Mouse (Mus musculus) lung, adult 18-20 months (tissue): ENCODE measurements around the gene Atp5f1.
"Not testable (repeated sequence)": the region's sequence is repeated elsewhere in the genome, so short reads cannot be mapped to it uniquely, and the experiment has no call there.

Experiments
- DNase-seq, 2 experiments: peaks; one replicate each; pipeline ENCODE4 v3.0.0; 2022; ENCODE audit warnings: mixed read lengths in 2 of 2

Gene Atp5f1

GRCm38 (mm10) chr3:105929821-105930220 is 30.1 kb downstream of the Atp5f1 start:
- DNase-seq: no peak

DNA sequence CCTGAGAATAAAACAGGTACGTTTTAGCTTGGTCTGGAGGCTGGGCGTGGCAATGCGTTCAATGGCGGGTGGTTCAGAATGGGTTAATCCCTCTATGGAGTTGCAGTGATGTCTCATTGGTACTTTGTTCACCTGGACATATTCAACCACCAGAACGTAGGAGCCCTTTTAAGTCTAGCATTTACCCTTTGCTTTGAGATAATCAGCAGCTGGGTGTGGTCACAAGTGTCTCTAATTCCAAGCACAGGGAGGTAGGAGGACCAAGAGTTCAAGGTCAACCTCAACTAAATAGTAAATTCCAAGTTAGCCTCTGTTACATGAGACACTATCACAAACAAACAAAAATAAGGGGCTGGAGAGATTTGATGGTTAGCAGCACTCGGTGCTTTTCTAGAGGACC is 31.1 kb downstream of the Atp5f1 start:
- no peak for DNase-seq

DNA sequence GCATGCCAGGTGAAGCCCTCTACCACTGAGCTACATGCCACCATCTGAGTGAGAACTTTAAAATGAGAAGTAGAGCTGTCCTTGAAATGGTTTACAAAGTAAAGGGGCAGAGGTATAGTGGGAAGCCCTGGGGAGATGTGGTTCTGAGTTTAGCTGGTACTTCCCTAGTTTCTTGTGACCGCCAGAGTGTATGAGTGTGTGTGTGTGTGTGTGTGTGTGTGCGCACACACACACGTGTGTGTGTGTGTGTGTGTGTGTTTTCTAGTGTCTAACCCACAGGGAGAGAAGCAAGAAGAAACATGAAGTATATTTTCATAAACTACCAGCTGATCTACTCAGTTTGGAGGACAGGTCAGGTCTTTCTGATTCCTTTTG is 31.7 kb downstream of the Atp5f1 start:
- DNase-seq: no peak

DNA sequence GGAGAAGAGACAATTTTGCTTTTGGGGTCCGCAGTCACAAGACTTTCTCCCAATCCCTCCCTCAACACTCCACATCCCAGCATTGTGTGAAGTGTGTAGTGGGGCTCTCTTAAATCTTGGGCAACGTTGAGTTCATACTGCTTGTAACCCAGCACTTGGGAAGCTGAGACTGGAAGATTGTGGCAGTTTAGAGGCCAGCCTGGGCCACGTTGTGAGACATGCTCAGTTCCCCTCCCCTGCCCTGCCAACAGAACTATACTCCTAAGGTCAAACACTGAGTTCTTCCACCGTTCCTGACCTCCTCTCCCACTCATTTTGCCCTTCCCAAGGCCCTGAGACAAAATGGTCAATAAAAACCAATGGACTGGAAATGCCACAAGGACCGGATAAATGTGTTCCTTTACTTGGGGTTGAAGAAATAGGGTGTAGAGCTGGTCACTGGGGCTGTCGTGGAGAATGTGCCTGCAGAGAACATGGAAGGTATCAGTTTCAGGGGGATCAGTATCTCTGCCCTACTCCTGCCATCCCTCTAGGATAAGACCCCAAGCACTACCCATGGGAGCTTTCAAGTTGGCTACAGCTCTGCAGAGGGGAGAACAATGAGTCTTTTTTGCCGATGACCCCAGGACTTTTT is 32.2 kb downstream of the Atp5f1 start:
- DNase-seq: no peak

GRCm38 (mm10) chr3:105924616-105925015 is 35.3 kb downstream of the Atp5f1 start:
- no peak for DNase-seq

- DNase-seq: no peak
These were observed 37.9 kb downstream of the Atp5f1 start for GRCm38 (mm10) chr3:105921959-105922358.

- DNase-seq: not testable (repeated sequence)
These were observed 39.2 kb downstream of the Atp5f1 start for GRCm38 (mm10) chr3:105920743-105921142.

GRCm38 (mm10) chr3:105918355-105918745 is 41.5 kb downstream of the Atp5f1 start:
- DNase-seq: no peak

- no peak for DNase-seq
These were observed 42.1 kb downstream of the Atp5f1 start for GRCm38 (mm10) chr3:105917656-105918354.

DNA sequence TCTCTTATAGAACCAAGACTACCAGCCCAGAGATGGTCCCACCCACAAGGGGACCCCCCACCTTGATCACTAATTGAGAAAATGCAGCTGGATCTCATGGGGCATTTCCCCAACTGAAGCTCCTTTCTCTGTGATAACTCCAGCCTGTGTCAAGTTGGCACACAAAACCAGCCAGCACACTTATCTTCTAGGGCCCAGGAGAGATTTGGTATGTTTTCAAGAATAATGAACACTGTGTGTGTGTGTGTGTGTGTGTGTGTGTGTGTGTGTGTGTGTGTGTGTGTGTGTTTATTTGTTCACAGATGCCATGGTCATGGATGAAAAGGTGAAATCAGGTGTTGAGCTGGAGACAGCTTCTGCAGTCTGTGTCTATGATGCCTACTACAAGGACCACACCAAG is 43.4 kb downstream of the Atp5f1 start:
- not testable (repeated sequence) for DNase-seq

- DNase-seq: peak in 1 of 2 experiments; percentile 64
These were observed 44.6 kb downstream of the Atp5f1 start for GRCm38 (mm10) chr3:105915281-105915680.

GRCm38 (mm10) chr3:105913839-105914681 is 45.8 kb downstream of the Atp5f1 start:
- DNase-seq: no peak

DNA sequence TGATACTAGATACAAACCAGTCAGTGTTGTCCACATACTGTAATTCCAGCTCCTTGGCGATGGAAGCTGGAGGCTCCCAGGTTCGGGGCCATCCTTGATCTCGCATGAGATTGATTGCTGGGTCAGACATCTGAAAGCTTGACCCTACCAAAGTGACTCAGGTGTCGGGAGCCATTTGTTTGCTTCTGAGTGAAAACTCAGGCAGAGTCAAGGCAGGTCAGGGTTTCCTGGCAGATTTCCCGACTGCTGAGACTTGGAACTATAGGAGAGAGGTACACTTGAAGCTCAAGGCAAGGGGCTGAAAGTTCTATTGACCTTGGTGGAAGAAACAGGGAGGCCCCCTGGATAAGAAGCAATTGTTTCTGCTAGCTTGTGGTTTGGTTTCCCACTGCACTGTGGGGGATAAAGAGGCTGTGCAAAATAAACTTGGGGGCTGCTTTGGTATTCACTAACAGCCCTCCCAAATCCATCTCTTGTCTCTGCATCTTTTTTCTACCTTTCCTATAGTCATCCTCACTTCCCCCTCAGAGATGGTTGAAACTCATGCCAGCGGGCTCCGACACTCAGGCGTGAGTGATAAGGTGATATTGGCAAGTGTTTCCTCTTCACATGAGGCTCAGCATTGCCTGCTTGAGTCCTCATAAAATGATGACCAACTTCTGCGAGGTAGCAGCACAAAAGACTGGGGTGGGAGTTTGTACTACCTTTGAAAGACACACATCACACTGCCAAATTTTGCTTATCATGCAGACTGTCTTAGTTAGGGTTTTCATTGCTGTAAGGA is 47.6 kb downstream of the Atp5f1 start:
- DNase-seq: no peak

DNA sequence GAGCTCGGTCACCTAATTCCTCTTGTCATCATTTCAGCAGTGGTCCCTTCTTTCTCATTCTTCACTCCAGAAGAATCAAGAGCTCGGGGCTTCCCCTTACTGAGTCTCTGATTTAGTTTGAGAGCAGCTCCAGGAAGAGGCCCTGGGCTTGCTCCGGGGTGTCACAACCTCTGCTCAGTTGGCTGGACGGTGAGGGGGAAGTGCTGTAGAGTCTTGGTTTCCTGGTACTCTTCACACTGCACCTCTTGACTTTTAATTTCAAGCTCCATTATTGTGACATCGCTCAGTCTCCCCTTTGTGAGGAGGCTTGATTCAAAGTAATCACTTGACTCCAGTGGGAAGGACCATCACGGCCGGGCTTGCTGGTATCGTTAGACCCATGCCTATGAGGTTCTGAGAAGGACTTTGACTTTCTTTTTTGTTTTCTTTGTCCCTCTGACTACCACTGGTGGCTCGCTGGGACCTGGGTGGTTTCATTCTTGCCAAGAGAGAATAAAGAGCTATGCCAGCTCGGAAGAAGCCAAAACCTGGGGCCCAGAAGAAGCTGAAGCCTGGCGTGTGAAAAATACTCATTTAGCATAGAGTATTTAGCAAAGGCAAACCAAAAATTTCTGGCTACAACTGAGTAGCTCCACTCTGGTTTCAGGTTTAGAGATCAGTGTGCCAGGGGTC is 49.2 kb downstream of the Atp5f1 start:
- DNase-seq: peak; percentile 66 to 76

DNA sequence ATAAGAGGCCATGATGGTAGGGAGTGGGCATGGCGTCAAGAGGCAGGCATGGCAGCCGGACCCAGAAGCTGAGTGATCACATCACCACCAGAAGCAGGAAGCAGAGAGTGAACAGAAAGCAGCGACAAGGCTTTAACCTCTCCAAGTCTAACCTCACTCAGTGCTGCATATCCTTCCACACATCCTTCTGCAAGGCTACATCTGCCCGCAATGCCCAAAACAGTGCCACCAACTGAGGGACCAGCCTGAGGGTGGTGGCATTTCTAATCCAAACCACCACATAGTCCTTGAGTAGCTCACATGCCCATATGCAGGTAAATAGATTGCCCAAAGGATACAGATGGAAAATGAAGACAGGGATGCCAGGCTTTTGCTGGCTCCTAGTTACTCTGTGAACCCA is 50.9 kb downstream of the Atp5f1 start:
- DNase-seq: peak in 1 of 2 experiments; percentile 2

GRCm38 (mm10) chr3:105907956-105908655 is 51.8 kb downstream of the Atp5f1 start:
- DNase-seq: peak in 1 of 2 experiments; percentile 2

DNA sequence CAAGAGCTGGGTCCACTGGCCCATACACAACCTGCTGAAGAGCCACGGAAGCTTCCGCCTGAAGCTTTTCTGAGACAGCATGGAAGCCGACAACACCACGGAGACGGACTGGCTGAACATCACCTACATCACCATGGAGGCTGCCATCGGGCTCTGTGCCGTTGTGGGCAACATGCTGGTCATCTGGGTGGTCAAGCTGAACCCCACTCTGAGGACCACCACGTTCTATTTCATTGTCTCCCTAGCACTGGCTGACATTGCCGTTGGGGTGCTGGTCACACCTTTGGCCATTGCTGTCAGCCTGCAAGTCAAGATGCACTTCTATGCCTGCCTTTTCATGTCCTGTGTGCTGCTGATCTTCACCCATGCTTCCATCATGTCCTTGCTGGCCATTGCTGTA is 55.2 kb downstream of the Atp5f1 start:
- DNase-seq: peak in 1 of 2 experiments; percentile 3

DNA sequence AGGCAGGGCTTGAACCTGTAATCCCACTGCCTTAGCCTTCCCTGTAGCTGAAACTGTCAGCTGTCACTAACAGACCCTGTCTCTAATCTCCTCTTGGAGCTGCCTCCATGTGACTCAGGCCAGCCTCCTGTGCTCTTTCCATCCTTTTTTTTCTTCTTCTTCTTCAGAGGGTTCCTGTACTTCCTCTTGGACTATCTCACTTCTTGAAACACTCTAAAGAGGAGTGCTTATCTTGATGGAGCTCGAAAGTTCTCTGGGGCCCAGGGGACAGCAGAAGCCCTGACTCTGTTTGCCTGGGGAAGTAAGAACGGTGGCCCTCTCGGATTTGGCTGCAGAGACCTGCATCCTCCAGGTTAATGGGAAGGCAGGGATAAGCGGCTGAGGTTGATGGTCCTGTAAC is 55.7 kb downstream of the Atp5f1 start:
- peak in 1 of 2 experiments; percentile 3 for DNase-seq

GRCm38 (mm10) chr3:105901468-105901867 is 58.4 kb downstream of the Atp5f1 start:
- peak in 1 of 2 experiments; percentile 0 for DNase-seq

DNA sequence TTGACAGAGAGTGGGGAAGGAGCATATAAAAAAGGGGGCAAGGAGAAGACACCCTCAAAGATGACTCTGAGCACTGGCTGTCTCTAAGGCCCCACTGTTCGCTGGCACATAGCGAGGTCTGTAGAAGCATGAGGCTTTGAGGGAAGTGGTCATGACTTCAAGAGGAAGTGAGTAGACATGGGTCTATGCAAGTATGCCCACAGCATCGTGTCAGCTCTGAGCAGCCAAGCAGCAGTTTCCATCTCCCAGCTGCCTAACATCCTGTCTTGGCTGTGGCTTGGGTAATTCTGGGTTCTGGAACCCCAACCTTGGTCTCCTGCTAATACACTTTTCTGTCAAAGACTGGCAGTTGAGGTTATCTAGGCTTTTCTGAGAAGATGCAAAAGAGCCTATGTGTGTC is 59.2 kb downstream of the Atp5f1 start:
- peak in 1 of 2 experiments; percentile 31 for DNase-seq

GRCm38 (mm10) chr3:105900266-105900665 is 59.6 kb downstream of the Atp5f1 start:
- DNase-seq: peak in 1 of 2 experiments; percentile 10
